Mouse (Mus musculus) midbrain, embryonic 14.5 days (tissue): ENCODE data around the gene Usp3. TPM values are rescaled to one million over a fixed set of nuclear protein-coding genes. Genes with fewer than 3 reads are reported as not detected.

Experiments used
- ATAC-seq: fragments of 200-750 bp; cut with Nextera tagmentation; 2 replicates; pipeline ENCODE4 v1.8.0; 2017; ENCODE audit warnings: moderate number of reproducible peaks, moderate library complexity; ENCODE audit not compliant: low FRiP score, low TSS enrichment
- DNase-seq: peaks from one replicate; pipeline ENCODE4 v3.0.0-alpha.2; 2015
- H3K27ac ChIP-seq: fragments of 300-500 bp; sonication (generic); replicated peaks from 2 replicates; pipeline ENCODE4 v1.5.1; 2014; ENCODE audit warnings: mild to moderate bottlenecking, low read depth, low read length, moderate library complexity
- H3K27me3 ChIP-seq: fragments of 300-500 bp; sonication (generic); 2 replicates; pipeline ENCODE4 v1.6.1; 2014; ENCODE audit warnings: low read length, control low read depth, mixed read lengths; ENCODE audit not compliant: control insufficient read depth, insufficient read depth
- H3K36me3 ChIP-seq: fragments of 300-500 bp; sonication (generic); 2 replicates; pipeline ENCODE4 v1.6.1; 2014; ENCODE audit warnings: low read length, control low read depth; ENCODE audit not compliant: control insufficient read depth, insufficient read depth
- H3K4me1 ChIP-seq: fragments of 300-500 bp; sonication (generic); 2 replicates; pipeline ENCODE4 v1.6.1; 2014; ENCODE audit warnings: mild to moderate bottlenecking, antibody characterized with exemption, low read length, control low read depth; ENCODE audit not compliant: control insufficient read depth, insufficient read depth
- H3K4me2 ChIP-seq: fragments of 300-500 bp; sonication (generic); 2 replicates; pipeline ENCODE4 v1.6.1; 2014; ENCODE audit warnings: mild to moderate bottlenecking, low read length, moderate library complexity
- H3K4me3 ChIP-seq: fragments of 300-500 bp; sonication (generic); replicated peaks from 2 replicates; pipeline ENCODE4 v1.5.1; 2014; ENCODE audit warnings: low read depth, low read length
- H3K9ac ChIP-seq: fragments of 300-500 bp; sonication (generic); replicated peaks from 2 replicates; pipeline ENCODE4 v1.6.1; 2014; ENCODE audit warnings: mild to moderate bottlenecking, low read length, moderate library complexity
- H3K9me3 ChIP-seq: fragments of 300-500 bp; sonication (generic); 2 replicates; pipeline ENCODE4 v1.6.1; 2016; ENCODE audit warnings: low read length, control low read depth, mixed read lengths; ENCODE audit not compliant: control insufficient read depth
- WGBS: fragments of 180-500 bp; shearing (Covaris S2); extraction: QIAGEN DNeasy Blood & Tissue Kit; methylation state at CpG from one replicate; pipeline ENCODE4 v1.1.7; 2014; 5-methylcytosine and 5-hydroxymethylcytosine counted together
- polyA plus RNA-seq: library from polyadenylated mRNA; unstranded; fragments of >200 nt; fragmentation: Nextera tagmentation; extraction: Ambion mirVana; gene quantifications from 2 replicates; pipeline ENCODE4 v1.2.1, GENCODE M21; 2014

The Usp3 gene
- polyA plus RNA-seq, 1 experiment from 2014 or later, result 104 TPM

GRCm38 (mm10) chr9:66505141-66505917, 87.6 kb downstream of the Usp3 start:
- Histone ChIP-seq H3K4me1 (peaks cover 4% of the 10 kb centered on the region; the same call in 1 of the 2 replicates), H3K9me3 (no peaks in the 10 kb centered on the region), H3K4me2 (no peak overlapping the region), H3K4me3 (no peak overlapping the region), H3K27ac (peak overlapping the region; percentile 49; the same call in 1 of the 2 replicates), H3K27me3 (no peaks in the 10 kb centered on the region), H3K36me3 (peaks cover 91% of the 10 kb centered on the region), H3K9ac (0 out of 2 replicates have a peak overlapping the region, but pooled peaks have one; percentile 9)
- ATAC-seq (no peak), DNase-seq (no peak)
- 54% methylated on average over 9 of the region's 9 CpGs for WGBS

- Histone ChIP-seq H3K27ac (no peak overlapping the region), H3K27me3 (no peaks in the 10 kb centered on the region), H3K4me2 (no peak overlapping the region), H3K9me3 (no peaks in the 10 kb centered on the region), H3K4me1 (no peaks in the 10 kb centered on the region), H3K36me3 (peaks cover 86% of the 10 kb centered on the region), H3K9ac (no peak overlapping the region), H3K4me3 (no peak overlapping the region)
- WGBS, result 87% methylated on average over 13 of the region's 13 CpGs
- DNase-seq, result no peak
- ATAC-seq, result no peak
These were observed 88.4 kb downstream of the Usp3 start for GRCm38 (mm10) chr9:66504518-66504917.

DNA sequence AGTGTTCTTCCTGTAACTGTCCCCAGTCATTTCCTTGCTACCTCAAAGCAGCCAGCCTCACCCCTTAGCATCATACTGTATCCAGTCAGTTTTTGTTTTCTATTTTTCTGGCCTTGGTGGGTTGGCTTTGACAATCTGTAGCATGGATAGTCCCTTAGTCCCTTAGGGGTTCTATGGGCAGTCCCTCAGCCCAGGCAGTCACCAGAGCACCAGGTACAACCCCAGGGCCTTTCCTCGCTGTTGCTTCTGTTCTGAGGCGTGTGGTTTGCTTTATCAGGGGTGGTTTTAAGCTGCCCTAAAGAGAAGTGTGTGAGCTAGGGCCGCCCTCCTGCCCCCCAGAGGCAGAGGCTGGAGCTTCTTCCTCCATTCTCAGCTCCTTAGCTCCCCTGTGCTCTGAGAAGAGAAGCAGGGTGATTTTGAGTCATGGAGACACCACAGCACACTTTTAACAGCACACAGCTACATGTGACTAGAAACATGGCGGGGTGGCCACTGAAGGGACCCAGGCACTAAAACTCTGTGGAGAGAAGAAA, 89.0 kb downstream of the Usp3 start:
- peaks cover 80% of the 10 kb centered on the region for H3K36me3 ChIP-seq
- no peak overlapping the region for H3K4me3 ChIP-seq
- H3K27ac ChIP-seq, result no peak overlapping the region
- H3K4me1 ChIP-seq, result no peaks in the 10 kb centered on the region
- no peak overlapping the region for H3K4me2 ChIP-seq
- 87% methylated on average over 4 of the region's 4 CpGs for WGBS
- no peak for DNase-seq
- no peak for ATAC-seq
- H3K9ac ChIP-seq, result no peak overlapping the region
- no peaks in the 10 kb centered on the region for H3K27me3 ChIP-seq
- H3K9me3 ChIP-seq, result no peaks in the 10 kb centered on the region

GRCm38 (mm10) chr9:66501248-66501647, 91.7 kb downstream of the Usp3 start:
- ATAC-seq (no peak), DNase-seq (no peak)
- 88% methylated on average over 2 of the region's 2 CpGs for WGBS
- Histone ChIP-seq H3K9ac (no peak overlapping the region), H3K9me3 (no peaks in the 10 kb centered on the region), H3K27ac (no peak overlapping the region), H3K4me2 (no peak overlapping the region), H3K27me3 (no peaks in the 10 kb centered on the region), H3K36me3 (peaks cover 77% of the 10 kb centered on the region), H3K4me3 (no peak overlapping the region), H3K4me1 (no peaks in the 10 kb centered on the region)

- Histone ChIP-seq H3K4me2 (no peak overlapping the region), H3K4me1 (no peaks in the 10 kb centered on the region), H3K9me3 (no peaks in the 10 kb centered on the region), H3K36me3 (peaks cover 88% of the 10 kb centered on the region), H3K27me3 (no peaks in the 10 kb centered on the region), H3K4me3 (no peak overlapping the region), H3K9ac (no peak overlapping the region), H3K27ac (no peak overlapping the region)
- no peak for DNase-seq
- no peak for ATAC-seq
These were observed 99.0 kb downstream of the Usp3 start for GRCm38 (mm10) chr9:66493992-66494391.

GRCm38 (mm10) chr9:66492361-66492760, 100.6 kb downstream of the Usp3 start:
- Histone ChIP-seq H3K4me2 (no peak overlapping the region), H3K9ac (no peak overlapping the region), H3K27me3 (no peaks in the 10 kb centered on the region), H3K27ac (no peak overlapping the region), H3K36me3 (peaks cover 91% of the 10 kb centered on the region), H3K4me1 (no peaks in the 10 kb centered on the region), H3K4me3 (no peak overlapping the region), H3K9me3 (no peaks in the 10 kb centered on the region)
- ATAC-seq, result no peak
- 96% methylated on average over 1 of the region's 1 CpGs for WGBS
- no peak for DNase-seq

DNA sequence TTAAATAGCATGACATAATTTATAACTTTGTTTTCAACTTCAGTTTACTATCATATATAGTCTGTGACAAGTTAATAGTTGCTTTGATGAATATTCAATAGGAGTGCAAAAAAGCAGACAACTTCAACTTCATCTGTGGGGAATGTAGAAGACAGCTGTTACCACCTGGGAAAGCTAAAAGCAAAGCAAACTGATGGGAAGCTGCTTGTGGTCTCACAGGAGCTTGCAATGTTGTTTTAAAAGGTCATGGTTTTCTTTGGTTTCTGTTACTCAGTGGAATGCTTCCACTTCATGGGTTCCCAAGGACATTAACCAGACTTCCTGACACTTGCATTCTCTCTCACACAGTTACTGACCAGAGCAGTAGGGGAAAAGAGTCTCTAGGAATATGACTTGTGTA, 104.2 kb downstream of the Usp3 start:
- Histone ChIP-seq H3K9me3 (no peaks in the 10 kb centered on the region), H3K36me3 (peaks cover 92% of the 10 kb centered on the region), H3K27me3 (no peaks in the 10 kb centered on the region), H3K4me2 (no peak overlapping the region), H3K4me1 (no peaks in the 10 kb centered on the region), H3K9ac (no peak overlapping the region), H3K4me3 (no peak overlapping the region), H3K27ac (no peak overlapping the region)
- ATAC-seq (no peak), DNase-seq (no peak)

DNA sequence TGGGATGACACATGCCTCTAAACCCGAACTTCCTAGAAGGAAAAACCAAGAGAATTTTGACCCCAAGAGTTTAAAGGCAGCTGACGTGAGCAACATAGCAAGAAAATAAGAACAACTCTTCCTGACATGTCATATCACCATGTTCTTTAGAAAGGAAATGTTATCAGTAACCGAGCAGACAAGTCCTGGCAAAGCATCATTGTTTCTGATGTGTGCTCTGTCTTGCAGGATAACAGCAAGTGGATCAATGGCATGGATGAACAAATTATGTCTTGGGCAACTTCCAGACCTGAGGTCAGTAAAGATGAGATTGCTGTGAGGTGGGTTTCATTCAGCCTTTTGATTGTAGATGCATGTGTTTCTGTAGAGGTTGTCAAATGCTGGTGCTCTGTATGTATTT, 109.5 kb downstream of the Usp3 start:
- H3K9me3 ChIP-seq, result no peaks in the 10 kb centered on the region
- H3K9ac ChIP-seq, result no peak overlapping the region
- no peak overlapping the region for H3K4me3 ChIP-seq
- H3K27ac ChIP-seq, result no peak overlapping the region
- H3K27me3 ChIP-seq, result no peaks in the 10 kb centered on the region
- peaks cover 81% of the 10 kb centered on the region for H3K36me3 ChIP-seq
- no peak overlapping the region for H3K4me2 ChIP-seq
- no peak for DNase-seq
- H3K4me1 ChIP-seq, result no peaks in the 10 kb centered on the region
- 93% methylated on average over 3 of the region's 3 CpGs for WGBS
- ATAC-seq, result no peak

GRCm38 (mm10) chr9:66477785-66478184, 115.2 kb downstream of the Usp3 start:
- Histone ChIP-seq H3K27me3 (no peaks in the 10 kb centered on the region), H3K9ac (no peak overlapping the region), H3K9me3 (no peaks in the 10 kb centered on the region), H3K4me1 (no peaks in the 10 kb centered on the region), H3K4me2 (no peak overlapping the region), H3K27ac (no peak overlapping the region), H3K4me3 (no peak overlapping the region), H3K36me3 (peaks cover 73% of the 10 kb centered on the region)
- 88% methylated on average over 2 of the region's 2 CpGs for WGBS
- no peak for ATAC-seq
- no peak for DNase-seq
